Mouse (Mus musculus): ENCODE measurements around the gene Slc2a9.

DNA sequence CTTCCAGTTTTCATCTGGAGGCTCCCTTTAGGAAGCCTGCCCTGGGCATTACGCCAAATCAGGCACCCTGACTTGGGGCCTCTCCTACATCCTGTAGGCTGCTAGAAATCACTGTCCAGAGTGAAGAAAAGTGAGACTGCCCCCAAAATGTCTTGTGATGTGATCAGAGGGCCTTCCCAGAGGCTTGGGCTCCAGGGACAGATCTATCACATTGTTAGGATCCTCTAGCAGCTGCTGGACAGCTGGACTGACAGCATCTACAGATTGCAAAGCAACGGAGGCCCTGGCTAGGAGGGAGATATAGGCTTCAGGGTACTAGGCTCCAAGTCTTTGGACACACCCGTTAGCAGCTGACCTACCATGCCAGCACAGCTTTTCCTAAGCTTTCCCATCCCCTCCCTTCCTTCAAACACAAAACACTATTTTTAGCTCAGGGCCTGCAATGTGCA is 46.5 kb upstream of the Slc2a9 start:
- TF ChIP-seq EP300 (IDR thresholded peaks at IDR 0.05; ENCODE audit: insufficient read depth, low read depth, low read length) (no peak), CTCF (IDR thresholded peaks at IDR 0.05) (no peak)

All from heart, adult 2 months (tissue).